21 mouse cellular contexts compared by ENCODE assay signal in the genomic region with DNA sequence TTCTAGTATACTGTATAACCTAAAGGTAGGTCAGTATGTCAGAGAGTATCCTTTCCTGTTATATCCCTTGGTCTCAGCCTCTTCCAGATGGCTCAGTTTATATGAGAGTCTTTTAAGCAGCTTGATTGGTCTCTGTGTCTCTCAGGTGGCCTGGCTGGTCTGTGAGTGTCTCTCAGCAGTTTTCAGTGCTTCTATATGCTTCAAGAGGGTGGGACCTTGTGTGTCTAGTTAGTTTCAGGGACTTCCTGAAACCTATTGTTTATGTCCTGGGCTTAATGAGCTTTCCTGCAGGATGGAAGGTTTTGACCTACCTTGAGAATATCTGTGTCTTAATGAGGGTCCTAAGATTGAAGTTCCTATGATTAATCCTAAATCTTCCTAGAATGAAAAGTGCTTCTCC.
DNase-seq lines count a peak whose midpoint lies in the region; ATAC-seq and TF ChIP-seq lines count a peak whose summit lies in the region.
"Had no signal": no experiment of that assay in that cellular context is flagged by ENCODE, and none has a peak within 500 bp of the region (broad histone marks: within the 10 kb centered on the region; RNA-seq: fewer than 3 reads in every experiment).

No protein-coding gene starts in this region.

- no peaks in the 10 kb centered on the region for H3K27me3 ChIP-seq in liver, adult 2 months (ENCODE audit: control insufficient read depth, insufficient read depth, low read length)
- no peaks in the 10 kb centered on the region for H3K27me3 ChIP-seq in liver, embryonic 11.5 days (replicated peaks; ENCODE audit: control insufficient read depth, insufficient read depth, low read length)
- H3K27me3 ChIP-seq in midbrain, postnatal 0 days (ENCODE audit: insufficient read depth, low read length): no peaks in the 10 kb centered on the region
- no peaks in the 10 kb centered on the region for H3K27me3 ChIP-seq in midbrain, embryonic 14.5 days (ENCODE audit: control insufficient read depth, insufficient read depth, low read length)
- H3K27me3 ChIP-seq: embryonic facial prominence, embryonic 12.5 days; forebrain, embryonic 12.5 days; hindbrain, embryonic 13.5 days; Patski had no signal

- H3K36me3 ChIP-seq in liver, adult 2 months (ENCODE audit: control insufficient read depth, insufficient read depth, low read length): no peaks in the 10 kb centered on the region
- H3K36me3 ChIP-seq in liver, embryonic 11.5 days (ENCODE audit: control insufficient read depth, insufficient read depth, low read length): no peaks in the 10 kb centered on the region
- no peaks in the 10 kb centered on the region for H3K36me3 ChIP-seq in midbrain, postnatal 0 days (ENCODE audit: insufficient read depth, low read length)
- H3K36me3 ChIP-seq in midbrain, embryonic 14.5 days (ENCODE audit: control insufficient read depth, insufficient read depth, low read length): no peaks in the 10 kb centered on the region
- H3K36me3 ChIP-seq: embryonic facial prominence, embryonic 12.5 days; forebrain, embryonic 12.5 days; heart, embryonic 10.5 days; hindbrain, embryonic 13.5 days had no signal

- peaks cover 18% of the 10 kb centered on the region for H3K9me3 ChIP-seq in liver, embryonic 11.5 days (ENCODE audit: control insufficient read depth, low read length)
- H3K9me3 ChIP-seq in midbrain, postnatal 0 days (ENCODE audit: low read length): peaks cover 47% of the 10 kb centered on the region
- H3K9me3 ChIP-seq in midbrain, embryonic 14.5 days (ENCODE audit: control insufficient read depth, low read length): peaks cover 50% of the 10 kb centered on the region

- H3K9ac ChIP-seq in liver, adult 2 months (ENCODE audit: low read depth, low read length): no peak overlapping the region
- H3K9ac ChIP-seq in liver, embryonic 11.5 days (ENCODE audit: low read depth, low read length): no peak overlapping the region
- no peak overlapping the region for H3K9ac ChIP-seq in midbrain, postnatal 0 days (replicated peaks; ENCODE audit: low read length, poor library complexity, severe bottlenecking)
- no peak overlapping the region for H3K9ac ChIP-seq in midbrain, embryonic 14.5 days (replicated peaks; ENCODE audit: low read length)
- H3K9ac ChIP-seq: embryonic facial prominence, embryonic 12.5 days; forebrain, embryonic 12.5 days; forebrain, postnatal 0 days; hindbrain, embryonic 13.5 days had no signal

- no peak overlapping the region for H3K27ac ChIP-seq in liver, adult 2 months (replicated peaks; ENCODE audit: insufficient read depth, low read depth, low read length)
- no peak overlapping the region for H3K27ac ChIP-seq in liver, embryonic 11.5 days (ENCODE audit: low read depth, low read length)
- no peak overlapping the region for H3K27ac ChIP-seq in midbrain, postnatal 0 days (ENCODE audit: low read depth, low read length)
- no peak overlapping the region for H3K27ac ChIP-seq in midbrain, embryonic 14.5 days (replicated peaks; ENCODE audit: low read depth, low read length)
- H3K27ac ChIP-seq: embryonic facial prominence, embryonic 12.5 days; forebrain, embryonic 12.5 days; heart, embryonic 10.5 days; hindbrain, embryonic 13.5 days had no signal

- no peak overlapping the region for H3K4me3 ChIP-seq in liver, adult 2 months (ENCODE audit: insufficient read depth, low read depth, low read length)
- no peak overlapping the region for H3K4me3 ChIP-seq in liver, embryonic 11.5 days (ENCODE audit: low read depth, low read length)
- H3K4me3 ChIP-seq in midbrain, postnatal 0 days (ENCODE audit: low read depth, low read length): no peak overlapping the region
- H3K4me3 ChIP-seq in midbrain, embryonic 14.5 days (replicated peaks; ENCODE audit: low read depth, low read length): no peak overlapping the region
- H3K4me3 ChIP-seq: embryonic facial prominence, embryonic 12.5 days; forebrain, embryonic 12.5 days; heart, embryonic 10.5 days; hindbrain, embryonic 13.5 days had no signal

- peaks cover 2% of the 10 kb centered on the region; the same call in 1 of the 2 replicates for H3K4me1 ChIP-seq in liver, adult 2 months (ENCODE audit: control insufficient read depth, insufficient read depth, low read length)
- no peaks in the 10 kb centered on the region for H3K4me1 ChIP-seq in liver, embryonic 11.5 days (replicated peaks; ENCODE audit: control insufficient read depth, insufficient read depth, low read length)
- H3K4me1 ChIP-seq in midbrain, postnatal 0 days (ENCODE audit: insufficient read depth, low read length): no peaks in the 10 kb centered on the region
- no peaks in the 10 kb centered on the region for H3K4me1 ChIP-seq in midbrain, embryonic 14.5 days (ENCODE audit: control insufficient read depth, insufficient read depth, low read length)
- H3K4me1 ChIP-seq: embryonic facial prominence, embryonic 12.5 days; forebrain, embryonic 12.5 days; heart, embryonic 10.5 days; hindbrain, embryonic 13.5 days had no signal

- no peak overlapping the region for H3K4me2 ChIP-seq in liver, embryonic 11.5 days
- no peak overlapping the region for H3K4me2 ChIP-seq in midbrain, postnatal 0 days (ENCODE audit: low read depth, low read length, poor library complexity, severe bottlenecking)
- no peak overlapping the region for H3K4me2 ChIP-seq in midbrain, embryonic 14.5 days (ENCODE audit: low read length)
- H3K4me2 ChIP-seq: embryonic facial prominence, embryonic 12.5 days; forebrain, embryonic 12.5 days; hindbrain, embryonic 13.5 days had no signal

- DNase-seq in heart, adult 11 months: peak; percentile 92
- no peak for DNase-seq in heart, adult 8-10 months (ENCODE audit: low spot score)
- no peak for DNase-seq in liver, adult 2 months (ENCODE audit: extremely low read depth, low read depth, low spot score)
- DNase-seq in liver, embryonic 11.5 days (ENCODE audit: low spot score): no peak
- peak; percentile 2 for DNase-seq in midbrain, postnatal 0 days (ENCODE audit: low spot score)
- no peak for DNase-seq in midbrain, embryonic 14.5 days
- peak; percentile 13 for DNase-seq in yolk sac, embryonic 10.5 days (ENCODE audit: low spot score)
- DNase-seq in heart, adult 18-20 months: no peak
- DNase-seq: adrenal gland, adult 2 months; adrenal gland, postnatal 25 days; cerebellum, adult 2 months; cerebellum, postnatal 25 days; forebrain, postnatal 0 days; gastrocnemius, postnatal 14 days; heart, postnatal 10 days; heart, postnatal 4 days had no signal

- TF ChIP-seq CTCF in liver, adult 2 months (IDR thresholded peaks at IDR 0.05; ENCODE audit: low read depth, low read length): no peak
- no peak for TF ChIP-seq CTCF in midbrain, postnatal 0 days (IDR thresholded peaks at IDR 0.05)

- H3K79me2 ChIP-seq in liver, adult 2 months (ENCODE audit: control insufficient read depth, insufficient read depth, low read length): no peaks in the 10 kb centered on the region

- no peak for ATAC-seq in liver, embryonic 11.5 days (replicated peaks; ENCODE audit: low FRiP score)
- ATAC-seq in midbrain, postnatal 0 days (ENCODE audit: low FRiP score): no peak
- ATAC-seq in midbrain, embryonic 14.5 days (ENCODE audit: low FRiP score, low TSS enrichment): no peak
- ATAC-seq: forebrain, postnatal 0 days; Patski had no signal

- 0 out of 2 replicates have a peak, but pooled peaks have one; percentile 3 for TF ChIP-seq POLR2A in liver, adult 2 months (IDR thresholded peaks at IDR 0.05; ENCODE audit: extremely low read depth, insufficient read depth, low read length)

Comparison
In these comparisons a context has a peak if more than half of its experiments do, and no peak if none do; other contexts are left out.
1. DNase-seq: peak in heart, adult 11 months (single experiment), midbrain, postnatal 0 days (single experiment) and yolk sac, embryonic 10.5 days (single experiment); none in heart, adult 8-10 months (single experiment), liver, adult 2 months (single experiment), liver, embryonic 11.5 days (single experiment), midbrain, embryonic 14.5 days (single experiment) and heart, adult 18-20 months (0 of 2).